Mouse (Mus musculus) neutrophil, adult 83 days (primary cell): ENCODE measurements around the gene 3110082J24Rik. TPM values are rescaled to one million over a fixed set of nuclear protein-coding genes. Genes with fewer than 3 reads are reported as not detected.

Source experiments
- total RNA-seq, 2 experiments: library from RNA; stranded (reverse); gene quantifications; one replicate each; pipeline ENCODE4 v1.2.4; 2023

The 3110082J24Rik gene
- total RNA-seq = not detected

DNA sequence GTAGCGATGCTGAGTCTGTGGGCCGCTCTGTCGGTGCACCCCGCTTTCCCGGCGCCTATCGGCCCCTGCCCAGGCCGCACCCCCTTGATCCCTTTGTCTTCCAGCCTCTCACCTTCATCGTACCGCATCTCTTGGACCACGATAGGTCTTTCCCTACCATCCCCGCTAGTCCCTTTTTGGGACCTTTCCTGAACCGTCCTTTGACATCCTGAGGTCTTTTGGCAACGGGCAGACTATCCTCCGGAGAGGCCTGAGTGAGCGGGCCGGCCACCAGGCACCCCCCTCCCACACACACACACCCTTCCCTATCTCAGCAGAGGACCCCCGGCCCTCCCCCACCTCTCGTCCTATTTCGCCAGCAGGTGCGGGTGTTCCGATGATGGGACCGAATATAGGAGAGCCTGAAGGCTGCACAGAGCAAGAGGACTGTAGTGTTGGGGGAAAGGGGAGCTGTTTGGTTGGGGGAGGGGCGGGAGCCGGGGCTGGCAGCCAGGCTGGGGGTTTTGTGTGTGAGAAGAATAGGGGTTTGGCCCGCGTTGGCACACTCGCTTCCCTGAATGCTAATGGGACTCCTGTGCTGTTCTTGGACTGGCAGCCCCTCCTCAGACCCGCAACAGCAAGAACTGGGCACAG, at the start of gene 3110082J24Rik:
TSS of gene 3110082J24Rik (minus strand) at position 419 of the 633 bp plus-strand sequence.

DNA sequence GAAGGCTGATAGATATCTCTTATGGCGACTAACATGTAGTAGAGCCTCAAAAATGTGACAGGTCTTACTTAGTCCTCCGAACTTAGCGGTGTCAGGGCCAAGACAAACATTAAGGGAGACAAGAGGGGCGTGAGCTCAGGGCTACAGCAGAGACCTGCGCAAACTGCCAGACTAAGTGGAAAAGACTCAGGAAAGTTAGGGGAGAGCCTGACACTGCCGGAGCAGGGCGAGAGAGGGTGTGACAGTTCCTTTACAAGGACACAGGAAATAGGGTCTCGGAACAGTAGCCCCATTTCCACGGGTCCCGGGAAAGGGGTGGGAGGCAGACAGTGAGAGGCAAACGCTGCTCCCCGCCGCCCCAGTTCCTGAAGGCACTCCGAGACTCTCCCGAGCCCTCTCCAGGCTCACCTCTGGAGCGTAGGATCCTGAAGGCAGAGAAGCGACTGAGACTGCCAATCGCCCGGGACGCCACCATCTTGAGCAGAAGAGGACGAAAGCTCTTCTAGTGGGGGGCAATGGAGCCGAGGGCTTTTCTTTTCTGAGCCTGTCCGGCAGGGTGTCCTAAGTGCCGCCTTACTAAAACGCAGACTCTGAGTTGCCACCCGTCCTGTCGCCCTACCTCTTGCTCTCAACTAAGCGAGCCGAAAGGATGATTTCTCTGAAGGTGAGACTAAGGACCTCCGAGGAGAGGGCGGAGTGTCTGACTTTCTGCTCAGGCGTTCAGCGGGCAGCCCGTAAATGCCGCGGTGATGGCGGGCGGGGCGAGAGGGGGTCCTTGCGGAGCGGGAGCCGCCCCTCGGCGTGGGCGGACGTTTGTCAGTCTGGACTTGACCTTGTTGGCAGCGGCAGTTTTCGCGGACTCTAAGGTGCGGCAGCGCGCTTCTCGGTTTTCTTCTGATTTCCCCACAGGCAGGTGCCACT, 48.8 kb upstream of the 3110082J24Rik start, which contains the start of the genes Hadha and Hadhb:
TSS of gene Hadha (minus strand) at position 689 of the 921 bp plus-strand sequence.
TSS of gene Hadhb (plus strand) at position 775 of the 921 bp plus-strand sequence.

DNA sequence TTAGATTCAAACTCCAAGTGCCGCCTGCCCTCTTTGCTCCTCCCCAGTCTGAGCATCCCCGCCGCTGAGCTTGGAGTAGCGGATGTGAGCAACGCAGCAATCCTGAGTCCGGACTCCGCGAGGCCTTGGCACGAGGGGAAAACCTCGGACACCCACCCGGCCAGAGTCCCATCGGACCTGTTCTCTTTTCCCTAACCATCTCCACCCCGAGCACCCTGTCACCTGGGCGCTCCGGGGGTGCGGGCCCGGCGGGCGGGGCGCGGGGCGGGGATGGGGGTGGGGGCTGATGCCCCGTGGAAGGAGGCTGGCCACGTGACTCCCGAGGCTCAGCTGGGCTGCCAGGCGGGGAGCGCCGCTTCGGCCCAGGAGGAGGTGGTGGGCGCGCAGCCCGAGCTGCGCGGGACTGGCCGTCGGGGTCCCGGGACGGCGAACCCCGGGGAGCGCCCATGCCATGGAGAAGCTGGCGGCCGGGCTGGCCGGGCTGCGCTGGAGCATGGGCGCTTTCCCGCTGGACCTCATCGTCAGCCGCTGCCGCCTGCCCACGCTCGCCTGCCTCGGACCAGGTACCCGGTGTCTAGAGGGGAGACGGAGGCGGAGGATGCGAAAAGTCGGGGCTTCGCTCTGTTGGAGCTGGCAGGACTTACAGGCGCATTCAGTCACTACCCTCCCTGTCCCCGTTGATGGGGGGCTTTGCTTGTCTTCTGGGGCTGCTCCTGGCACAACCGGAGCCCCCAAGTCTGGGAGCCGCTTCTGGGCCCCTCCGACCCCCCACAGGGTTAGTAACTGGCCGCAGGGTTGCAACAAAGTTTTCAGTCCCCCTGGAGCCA, 832 bp downstream of the 3110082J24Rik start, which contains the start of gene Garem2:
TSS of gene Garem2 (plus strand) at position 321 of the 827 bp plus-strand sequence.

DNA sequence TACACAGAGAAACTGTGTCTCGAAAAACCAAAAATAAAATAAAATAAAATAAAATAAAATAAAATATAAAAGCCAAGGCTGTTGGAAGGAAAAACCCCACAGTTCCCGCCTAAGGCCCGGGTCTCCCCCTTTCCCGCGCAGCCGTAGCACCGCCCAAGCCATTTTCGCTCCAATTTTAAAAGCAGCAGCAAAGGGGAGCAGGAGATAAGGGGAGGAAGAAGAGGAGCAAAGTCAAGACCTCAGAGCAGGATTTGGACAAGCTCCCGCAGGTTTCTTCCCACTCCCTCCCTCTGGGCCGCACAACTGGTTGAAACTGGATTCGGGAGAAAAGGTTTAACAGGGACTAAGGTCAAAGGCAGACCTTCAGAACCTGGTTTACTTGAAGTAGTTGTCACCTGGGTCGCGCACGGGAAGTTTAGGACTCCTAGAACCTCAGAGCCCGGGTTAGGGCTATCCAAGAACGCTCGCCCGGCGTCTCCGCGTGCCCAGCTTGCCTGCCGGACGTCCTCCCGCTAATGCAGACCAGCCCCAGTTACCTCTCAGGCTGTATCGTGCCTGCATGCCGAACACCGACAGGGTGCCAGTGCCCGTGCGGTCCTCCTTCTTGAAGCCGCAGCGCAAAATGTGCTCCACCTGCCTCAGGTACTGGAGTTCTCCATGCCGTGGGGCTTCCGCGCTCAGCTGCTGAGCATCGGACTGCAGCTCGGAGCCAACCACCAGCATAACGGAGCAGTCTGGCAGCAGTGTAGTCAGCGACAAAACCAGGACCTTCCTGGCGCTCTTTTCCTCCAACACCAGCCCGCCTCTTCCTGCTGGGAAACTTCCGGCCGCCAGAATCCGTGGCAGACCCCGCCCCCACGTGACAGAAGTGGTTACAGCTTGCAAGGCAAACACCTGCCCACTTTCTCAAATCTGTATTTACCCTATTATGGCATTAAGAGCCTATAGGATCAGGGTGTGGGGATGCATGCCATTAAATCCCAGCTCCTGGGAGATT, 32.8 kb downstream of the 3110082J24Rik start, which contains the start of gene Tyms:
TSS of gene Tyms (minus strand) at position 793 of the 997 bp plus-strand sequence.

Other genes with a start within 250 kb of the 3110082J24Rik start
- 1 to 10 TPM; 1.7 to 2.8 TPM for gene Il6, start 93.0 kb downstream of the 3110082J24Rik start, total RNA-seq
- 10 to 100 TPM; 77.8 to 84.2 TPM for gene Tyms, start 32.5 kb downstream of the 3110082J24Rik start, total RNA-seq
- gene Garem2, start 925 bp downstream of the 3110082J24Rik start, total RNA-seq = not detected
- 10 to 100 TPM; 68.0 to 77.7 TPM for gene Hadha, start 49.1 kb upstream of the 3110082J24Rik start, total RNA-seq
- 10 to 100 TPM; 42.1 to 49.4 TPM for gene Hadhb, start 49.2 kb upstream of the 3110082J24Rik start, total RNA-seq
- gene Adgrf3, start 99.6 kb upstream of the 3110082J24Rik start, total RNA-seq = not detected
- gene Selenoi, start 126.5 kb upstream of the 3110082J24Rik start, total RNA-seq = 10 to 100 TPM; 10.3 to 15.9 TPM
- gene Drc1, start 175.3 kb upstream of the 3110082J24Rik start, total RNA-seq = not detected